Mouse (Mus musculus) midbrain, embryonic 13.5 days (tissue): ENCODE data around the gene Kmt5a. TPM values are rescaled to one million over a fixed set of nuclear protein-coding genes. Genes with fewer than 3 reads are reported as not detected.
"Not testable (repeated sequence)": the region's sequence is repeated elsewhere in the genome, so short reads cannot be mapped to it uniquely, and the experiment has no call there.

ENCODE experiments used
- ATAC-seq: fragments of 200-750 bp; cut with Nextera tagmentation; 2 replicates; pipeline ENCODE4 v1.8.0; 2017; ENCODE audit warnings: mild to moderate bottlenecking, moderate TSS enrichment, moderate library complexity
- H3K27ac ChIP-seq: fragments of 300-500 bp; sonication (generic); 2 replicates; pipeline ENCODE4 v1.5.1; 2015; ENCODE audit warnings: inconsistent platforms, mild to moderate bottlenecking, moderate library complexity
- H3K27me3 ChIP-seq: fragments of 300-500 bp; sonication (generic); 2 replicates; pipeline ENCODE4 v1.6.1; 2015; ENCODE audit warnings: mild to moderate bottlenecking, inconsistent platforms
- H3K36me3 ChIP-seq: fragments of 300-500 bp; sonication (generic); 2 replicates; pipeline ENCODE4 v1.6.1; 2015; ENCODE audit warnings: mild to moderate bottlenecking, inconsistent platforms
- H3K4me1 ChIP-seq: fragments of 300-500 bp; sonication (generic); replicated peaks from 2 replicates; pipeline ENCODE4 v1.6.1; 2015; ENCODE audit warnings: inconsistent platforms
- H3K4me2 ChIP-seq: fragments of 300-500 bp; sonication (generic); replicated peaks from 2 replicates; pipeline ENCODE4 v1.6.1; 2015; ENCODE audit warnings: moderate library complexity, mild to moderate bottlenecking, inconsistent platforms
- H3K4me3 ChIP-seq: fragments of 300-500 bp; sonication (generic); replicated peaks from 2 replicates; pipeline ENCODE4 v1.5.1; 2015; ENCODE audit warnings: mild to moderate bottlenecking, inconsistent platforms
- H3K9ac ChIP-seq: fragments of 300-500 bp; sonication (generic); replicated peaks from 2 replicates; pipeline ENCODE4 v1.6.1; 2015; ENCODE audit warnings: mild to moderate bottlenecking, inconsistent platforms
- H3K9me3 ChIP-seq: fragments of 300-500 bp; sonication (generic); 2 replicates; pipeline ENCODE4 v1.6.1; 2016; ENCODE audit warnings: mild to moderate bottlenecking, inconsistent platforms
- WGBS: fragments of 180-500 bp; shearing (Covaris S2); methylation state at CpG from one replicate; pipeline ENCODE4 v1.1.7; 2015; 5-methylcytosine and 5-hydroxymethylcytosine counted together
- polyA plus RNA-seq: library from polyadenylated mRNA; unstranded; fragments of >200 nt; fragmentation: Nextera tagmentation; extraction: Ambion mirVana; gene quantifications from 2 replicates; pipeline ENCODE4 v1.2.1, GENCODE M21; 2015

Kmt5a gene
- polyA plus RNA-seq, 1 experiment from 2014 or later: 23.6 TPM

DNA sequence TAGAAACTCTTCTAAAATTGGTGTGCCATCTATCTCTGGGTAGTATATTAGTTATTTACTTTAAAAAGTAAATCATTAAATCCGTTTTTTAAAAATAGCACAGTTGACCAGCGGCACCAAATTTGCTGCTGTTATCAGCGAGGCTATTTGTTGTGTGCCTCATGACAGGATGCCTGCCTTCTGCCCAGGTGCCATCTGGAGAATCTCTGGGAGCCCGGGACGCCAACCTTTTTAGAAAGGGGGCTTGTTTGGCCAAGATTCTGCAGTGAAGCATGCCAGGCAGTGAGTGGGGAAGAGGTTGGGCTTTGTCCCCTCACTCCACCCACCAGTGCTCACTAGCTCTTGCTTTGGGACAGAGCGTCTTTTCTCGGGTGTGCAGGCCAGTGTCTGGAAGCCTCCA, 10.3 kb downstream of the Kmt5a start:
- ATAC-seq: no peak
- 92% methylated on average over 7 of the region's 7 CpGs for WGBS

DNA sequence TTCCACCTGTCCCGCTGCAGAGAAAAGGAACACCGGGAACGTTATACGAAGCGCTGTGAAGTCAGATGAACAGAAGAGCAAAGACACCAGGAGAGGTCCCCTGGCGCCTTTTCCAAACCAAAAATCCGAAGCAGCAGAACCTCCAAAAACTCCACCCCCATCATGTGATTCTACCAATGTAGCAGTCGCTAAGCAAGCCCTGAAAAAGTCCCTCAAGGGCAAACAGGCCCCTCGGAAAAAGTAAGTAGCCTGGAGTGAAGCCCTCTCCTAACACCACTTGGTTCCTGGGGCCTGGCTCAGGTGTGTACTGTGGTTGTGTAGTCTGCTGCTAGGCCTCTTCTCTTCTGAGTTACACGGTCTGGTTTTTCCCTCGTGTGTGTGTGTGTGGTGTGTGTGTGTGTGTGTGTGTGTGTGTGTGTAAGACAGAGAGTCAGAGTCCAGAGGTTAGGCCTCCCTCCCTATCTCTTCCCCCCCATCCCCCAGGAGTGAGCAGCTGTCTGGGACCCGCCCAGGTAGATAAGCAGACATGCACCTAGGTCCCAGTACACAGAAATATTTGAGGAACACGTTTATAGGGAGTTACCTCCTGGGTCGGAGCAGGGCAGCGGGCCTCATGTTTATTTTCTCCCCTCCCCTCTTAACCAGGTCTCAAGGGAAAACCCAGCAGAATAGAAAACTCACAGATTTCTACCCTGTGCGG, 11.1 kb downstream of the Kmt5a start:
- H3K9ac ChIP-seq: no peak overlapping the region
- H3K27me3 ChIP-seq: no peaks in the 10 kb centered on the region
- no peaks in the 10 kb centered on the region for H3K9me3 ChIP-seq
- peaks cover 29% of the 10 kb centered on the region for H3K4me1 ChIP-seq
- WGBS: 89% methylated on average over 16 of the region's 16 CpGs
- no peak overlapping the region for H3K27ac ChIP-seq
- peaks cover 84% of the 10 kb centered on the region for H3K36me3 ChIP-seq
- H3K4me3 ChIP-seq: no peak overlapping the region
- no peak for ATAC-seq
- H3K4me2 ChIP-seq: no peak overlapping the region

More for the DNA sequence above, 10.3 kb downstream of the Kmt5a start:
- Histone ChIP-seq H3K27me3 (no peaks in the 10 kb centered on the region), H3K9me3 (no peaks in the 10 kb centered on the region), H3K4me3 (no peak overlapping the region), H3K4me1 (peaks cover 29% of the 10 kb centered on the region), H3K9ac (no peak overlapping the region), H3K27ac (no peak overlapping the region), H3K4me2 (no peak overlapping the region), H3K36me3 (peaks cover 77% of the 10 kb centered on the region)

DNA sequence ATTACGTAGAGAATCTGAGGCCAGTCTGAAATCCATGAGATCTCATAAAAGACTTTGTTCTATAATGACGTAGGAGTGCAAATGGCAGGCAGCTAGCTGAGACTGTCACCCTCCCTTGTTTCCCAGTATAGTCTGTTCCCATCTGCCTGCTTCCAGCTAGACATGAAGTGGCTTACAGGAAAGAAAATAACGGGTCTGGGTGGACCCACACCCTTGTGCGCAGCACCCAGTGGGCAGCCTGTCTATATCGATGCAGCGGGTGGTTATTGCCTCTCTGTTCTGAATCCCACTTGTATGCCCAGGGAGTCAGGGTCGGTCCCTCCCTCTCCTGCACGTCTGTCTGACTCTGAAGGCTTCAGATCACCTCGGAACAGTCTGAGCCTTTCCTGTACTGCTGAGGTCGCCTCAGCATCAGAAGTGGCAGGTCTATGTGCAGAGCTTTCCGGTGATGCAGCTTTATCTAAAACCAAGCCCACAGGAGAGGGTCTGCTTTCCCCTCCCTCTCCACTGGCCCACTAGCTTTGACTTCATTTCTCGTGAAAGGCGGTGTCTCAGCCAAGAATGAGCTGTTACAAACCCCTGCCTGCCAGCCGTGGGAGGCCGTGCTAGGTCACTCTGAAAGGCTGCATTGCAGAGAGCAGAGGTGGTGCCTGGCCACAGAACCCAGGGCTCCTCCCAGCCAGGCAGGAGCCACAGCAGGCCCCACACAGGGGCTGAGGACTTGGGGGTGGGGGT, 12.9 kb downstream of the Kmt5a start:
- no peak for ATAC-seq
- Histone ChIP-seq H3K4me2 (no peak overlapping the region), H3K9me3 (no peaks in the 10 kb centered on the region), H3K27ac (no peak overlapping the region), H3K36me3 (peaks cover 97% of the 10 kb centered on the region), H3K9ac (no peak overlapping the region), H3K4me1 (peaks cover 14% of the 10 kb centered on the region; the same call in 1 of the 2 replicates), H3K27me3 (no peaks in the 10 kb centered on the region), H3K4me3 (no peak overlapping the region)
- 81% methylated on average over 15 of the region's 15 CpGs for WGBS

DNA sequence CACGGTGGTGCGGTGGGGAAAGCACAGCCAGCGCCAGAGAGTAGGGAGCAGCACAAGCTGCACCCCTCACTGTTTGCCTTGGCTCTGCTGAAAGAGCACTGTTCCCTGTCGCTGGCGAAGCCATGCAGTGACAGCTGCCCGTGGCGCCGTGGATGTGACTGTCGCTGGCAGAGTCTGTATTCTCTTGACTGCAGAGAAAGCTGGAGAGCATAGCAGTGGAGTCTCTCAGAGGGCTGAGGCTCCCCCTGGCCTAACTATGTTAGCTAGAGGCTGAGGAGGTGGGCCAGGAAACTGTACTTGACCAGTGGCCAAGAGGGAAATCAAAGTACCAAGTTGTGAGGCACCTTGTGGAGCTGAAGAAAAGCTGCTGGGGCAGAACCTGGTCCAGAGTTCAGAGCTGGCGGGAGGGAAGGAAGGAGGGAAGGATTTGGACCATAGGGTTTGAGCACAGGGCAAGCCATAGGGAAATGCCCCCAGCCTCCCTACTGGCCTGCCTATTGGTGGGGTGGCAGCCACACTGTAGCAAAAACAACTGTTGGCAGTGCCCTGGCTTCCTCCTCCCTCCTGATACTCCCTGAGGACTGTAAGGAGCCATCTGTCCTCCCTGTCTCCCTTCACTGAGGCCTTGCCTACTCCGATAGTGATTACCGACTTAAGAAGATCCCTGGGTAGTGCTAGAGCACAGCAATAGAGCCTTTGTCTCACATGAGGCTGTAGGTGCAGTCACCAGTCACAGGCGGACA, 13.8 kb downstream of the Kmt5a start:
- no peak overlapping the region for H3K4me3 ChIP-seq
- H3K9me3 ChIP-seq: no peaks in the 10 kb centered on the region
- no peak for ATAC-seq
- peaks cover 98% of the 10 kb centered on the region for H3K36me3 ChIP-seq
- no peak overlapping the region for H3K9ac ChIP-seq
- WGBS: 81% methylated on average over 13 of the region's 13 CpGs
- H3K4me2 ChIP-seq: no peak overlapping the region
- H3K27me3 ChIP-seq: no peaks in the 10 kb centered on the region
- peaks cover 12% of the 10 kb centered on the region; the same call in 1 of the 2 replicates for H3K4me1 ChIP-seq
- H3K27ac ChIP-seq: no peak overlapping the region

DNA sequence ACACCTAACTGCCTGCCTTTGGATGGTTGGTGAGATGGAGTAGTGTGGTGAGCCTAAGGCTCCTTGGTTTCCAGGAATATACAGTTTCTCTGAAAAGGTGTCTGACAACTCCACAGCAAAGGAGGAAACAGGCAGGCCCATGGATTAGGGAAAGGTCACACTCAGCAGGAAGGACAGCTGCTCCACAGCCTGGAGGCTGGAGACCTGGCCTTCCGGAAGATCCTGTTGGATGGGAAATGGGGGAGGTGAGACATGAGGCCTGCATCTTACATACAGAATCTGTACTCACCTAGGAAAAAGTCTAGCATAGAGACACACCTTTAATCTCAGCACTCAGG, 14.3 kb downstream of the Kmt5a start:
- Histone ChIP-seq H3K27ac (no peak overlapping the region), H3K9ac (no peak overlapping the region), H3K4me1 (peaks cover 7% of the 10 kb centered on the region; the same call in 1 of the 2 replicates), H3K9me3 (no peaks in the 10 kb centered on the region), H3K36me3 (peaks cover 98% of the 10 kb centered on the region), H3K27me3 (no peaks in the 10 kb centered on the region), H3K4me3 (no peak overlapping the region), H3K4me2 (no peak overlapping the region)
- WGBS: 96% methylated on average over 1 of the region's 1 CpGs
- no peak for ATAC-seq

DNA sequence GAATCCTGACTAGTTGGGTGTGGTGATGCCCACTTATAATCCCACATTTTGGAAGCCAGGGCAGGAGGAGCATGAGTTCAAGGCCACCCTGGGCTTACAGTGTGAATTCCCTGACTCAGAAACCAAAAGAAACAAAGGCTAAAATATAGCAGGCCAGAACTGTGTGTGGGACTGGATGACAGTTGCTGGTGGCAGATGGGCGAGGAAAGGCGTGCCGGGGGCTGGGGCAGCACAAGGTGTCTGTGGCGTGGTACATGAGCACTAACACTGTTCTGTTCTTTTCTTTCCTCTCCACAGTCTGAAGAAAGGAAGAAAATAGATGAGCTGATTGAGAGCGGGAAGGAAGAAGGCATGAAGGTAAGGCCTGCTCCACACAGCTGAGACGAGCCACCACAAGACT, 17.0 kb downstream of the Kmt5a start:
- no peaks in the 10 kb centered on the region for H3K27me3 ChIP-seq
- H3K4me2 ChIP-seq: no peak overlapping the region
- ATAC-seq: no peak
- no peaks in the 10 kb centered on the region for H3K9me3 ChIP-seq
- peaks cover 95% of the 10 kb centered on the region for H3K36me3 ChIP-seq
- no peak overlapping the region for H3K4me3 ChIP-seq
- 94% methylated on average over 6 of the region's 6 CpGs for WGBS
- no peak overlapping the region for H3K27ac ChIP-seq
- no peak overlapping the region for H3K9ac ChIP-seq
- H3K4me1 ChIP-seq: no peaks in the 10 kb centered on the region

DNA sequence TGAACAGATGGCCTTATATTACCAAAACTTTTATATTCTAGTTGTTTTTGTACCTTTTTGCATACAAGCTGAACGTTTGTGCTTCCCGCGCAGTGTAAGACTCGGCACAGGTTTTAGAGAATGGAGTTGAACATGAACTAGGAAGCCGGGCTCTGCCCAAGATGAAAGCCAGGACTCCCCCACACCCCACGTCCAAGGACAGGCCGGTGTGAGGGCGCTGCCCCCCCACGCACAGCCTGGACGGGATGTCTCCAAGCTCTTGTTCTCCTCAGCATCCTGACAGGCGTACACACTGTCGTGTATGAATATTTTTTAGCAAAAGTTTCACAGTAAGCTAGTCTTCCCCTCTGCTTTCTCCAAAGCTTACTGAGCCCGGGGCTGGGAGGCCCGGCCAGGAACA, 21.2 kb downstream of the Kmt5a start:
- not testable (repeated sequence) for H3K4me2 ChIP-seq, H3K27ac ChIP-seq, ATAC-seq, H3K9ac ChIP-seq, H3K4me3 ChIP-seq, H3K9me3 ChIP-seq, H3K4me1 ChIP-seq, H3K27me3 ChIP-seq
- 93% methylated on average over 14 of the region's 14 CpGs for WGBS
- H3K36me3 ChIP-seq: peaks cover 77% of the 10 kb centered on the region

DNA sequence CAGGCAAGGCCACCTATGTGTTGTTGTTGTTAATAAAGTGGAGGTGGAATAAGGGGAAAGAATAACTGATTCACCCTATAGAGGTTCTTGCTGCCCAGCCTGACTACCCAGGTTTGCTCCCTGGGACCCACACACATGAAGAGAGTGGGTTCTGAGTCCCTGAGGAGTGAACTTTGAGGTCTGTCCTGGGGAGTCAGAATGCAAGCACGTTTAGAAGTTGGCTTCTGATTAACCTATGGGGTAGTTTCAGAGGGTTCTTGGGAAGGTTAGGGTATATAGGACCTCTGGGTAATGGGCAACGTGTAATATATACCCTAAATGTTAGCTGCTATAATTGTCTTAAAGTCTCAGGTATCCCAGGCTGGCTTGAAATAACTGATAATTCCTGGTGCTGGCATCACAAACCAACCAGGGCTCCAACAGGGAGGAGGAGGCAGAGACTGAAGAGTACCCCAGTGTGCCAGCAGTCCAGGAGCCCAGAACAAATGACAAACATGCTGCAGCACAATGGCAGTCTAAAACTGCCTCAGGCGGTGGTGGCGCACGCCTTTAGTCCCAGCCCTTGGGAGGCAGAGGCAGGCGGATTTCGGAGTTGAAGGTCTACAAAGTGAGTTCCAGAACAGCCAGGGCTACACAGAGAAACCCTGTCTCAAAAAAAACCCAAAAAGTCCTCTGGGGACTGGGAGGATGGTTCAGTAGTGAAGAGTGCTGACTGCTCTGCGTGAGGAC, 22.7 kb downstream of the Kmt5a start:
- Histone ChIP-seq H3K4me1 (no peaks in the 10 kb centered on the region), H3K9me3 (no peaks in the 10 kb centered on the region), H3K27me3 (no peaks in the 10 kb centered on the region), H3K4me2 (no peak overlapping the region), H3K27ac (no peak overlapping the region), H3K36me3 (peaks cover 72% of the 10 kb centered on the region), H3K9ac (no peak overlapping the region), H3K4me3 (no peak overlapping the region)
- WGBS: 86% methylated on average over 8 of the region's 8 CpGs
- ATAC-seq: no peak

DNA sequence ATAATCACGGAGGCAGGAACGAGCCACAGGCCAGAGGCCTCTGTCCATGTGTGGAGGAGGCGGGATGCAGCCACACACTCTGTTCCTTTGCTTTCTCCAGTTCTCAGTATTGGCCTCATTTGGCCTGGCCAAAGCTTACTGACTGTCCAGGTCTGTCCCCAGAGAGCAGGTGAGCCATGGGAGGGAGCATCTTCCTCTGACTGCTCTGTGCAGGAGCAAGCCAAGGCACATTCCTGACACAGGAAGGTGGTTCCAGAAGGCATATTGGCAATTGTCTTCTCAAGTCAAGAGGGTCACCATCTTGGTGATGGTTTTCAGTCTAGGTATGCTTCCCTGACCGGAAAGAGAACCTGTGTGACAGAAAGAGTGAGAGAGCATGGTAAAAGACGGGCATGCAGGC, 23.7 kb downstream of the Kmt5a start:
- Histone ChIP-seq H3K4me2 (no peak overlapping the region), H3K4me3 (no peak overlapping the region), H3K4me1 (no peaks in the 10 kb centered on the region), H3K9me3 (no peaks in the 10 kb centered on the region), H3K27ac (no peak overlapping the region), H3K27me3 (no peaks in the 10 kb centered on the region), H3K36me3 (peaks cover 72% of the 10 kb centered on the region), H3K9ac (no peak overlapping the region)
- ATAC-seq: no peak
- 89% methylated on average over 5 of the region's 5 CpGs for WGBS

DNA sequence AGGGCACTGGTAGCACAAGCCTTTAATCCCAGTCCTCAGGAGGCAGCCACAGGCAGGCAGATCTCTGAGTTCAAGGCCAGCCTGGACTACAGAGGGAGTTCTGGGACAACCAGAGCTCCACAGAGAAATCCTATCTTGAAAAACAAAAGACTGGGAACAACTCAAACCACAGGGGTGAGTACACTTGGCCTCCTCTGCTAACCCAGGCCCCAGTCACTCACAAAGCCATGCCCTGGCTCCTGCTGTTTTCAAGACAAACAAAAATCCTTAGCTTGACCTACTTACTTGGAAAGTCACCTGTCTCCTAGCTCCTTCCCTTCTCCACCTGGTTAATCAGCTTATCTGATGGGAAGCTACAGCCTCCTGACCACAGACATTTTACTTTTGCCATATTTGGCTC, 25.2 kb downstream of the Kmt5a start:
- no peak overlapping the region for H3K4me3 ChIP-seq
- peaks cover 69% of the 10 kb centered on the region for H3K36me3 ChIP-seq
- no peak for ATAC-seq
- no peaks in the 10 kb centered on the region for H3K27me3 ChIP-seq
- H3K9ac ChIP-seq: no peak overlapping the region
- no peak overlapping the region for H3K27ac ChIP-seq
- H3K9me3 ChIP-seq: no peaks in the 10 kb centered on the region
- H3K4me2 ChIP-seq: no peak overlapping the region
- no peaks in the 10 kb centered on the region for H3K4me1 ChIP-seq

DNA sequence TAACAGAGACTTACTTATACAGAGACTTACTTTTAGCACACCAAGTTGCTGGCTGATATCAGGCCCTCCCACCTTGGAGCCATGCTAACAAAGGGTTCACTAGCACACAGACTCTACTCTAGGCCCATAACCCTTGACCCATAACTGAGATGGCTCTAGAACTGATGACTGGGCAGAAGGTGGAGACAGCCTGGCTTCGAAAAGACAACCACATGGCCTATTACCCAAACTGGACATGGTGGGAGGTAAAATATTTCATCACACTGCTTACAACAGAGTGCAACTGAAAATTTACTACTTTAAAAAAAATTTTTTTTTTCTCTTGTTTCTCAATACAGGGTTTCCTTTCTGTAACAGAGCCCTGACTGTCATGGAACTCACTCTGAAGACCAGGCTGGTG, 28.0 kb downstream of the Kmt5a start:
- no peak for ATAC-seq
- 93% methylated on average over 1 of the region's 1 CpGs for WGBS
- Histone ChIP-seq H3K4me3 (no peak overlapping the region), H3K4me1 (no peaks in the 10 kb centered on the region), H3K9ac (no peak overlapping the region), H3K27me3 (no peaks in the 10 kb centered on the region), H3K4me2 (no peak overlapping the region), H3K27ac (no peak overlapping the region), H3K9me3 (no peaks in the 10 kb centered on the region), H3K36me3 (peaks cover 45% of the 10 kb centered on the region)

DNA sequence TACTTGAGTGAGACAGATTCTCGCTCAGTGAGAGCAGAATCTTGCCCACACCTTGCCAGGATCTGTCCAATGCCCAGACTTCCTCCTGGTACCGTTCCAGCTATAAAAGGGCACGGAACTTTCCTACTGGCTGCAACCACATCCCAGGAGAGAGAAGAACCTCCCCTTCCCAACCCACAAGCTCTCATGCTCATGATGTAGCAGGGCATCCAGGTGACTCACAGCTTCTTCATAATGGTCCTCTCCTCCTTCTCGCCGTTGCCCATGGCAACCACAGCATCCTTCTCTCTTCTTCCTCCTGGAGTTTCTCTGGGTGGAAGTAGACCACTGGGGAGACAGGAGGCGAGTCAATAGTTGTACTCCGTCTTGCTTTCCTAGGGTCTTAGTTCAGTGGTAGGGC, 28.6 kb downstream of the Kmt5a start:
- 95% methylated on average over 7 of the region's 7 CpGs for WGBS
- no peaks in the 10 kb centered on the region for H3K4me1 ChIP-seq
- peaks cover 39% of the 10 kb centered on the region for H3K36me3 ChIP-seq
- H3K27ac ChIP-seq: no peak overlapping the region
- no peaks in the 10 kb centered on the region for H3K9me3 ChIP-seq
- no peak overlapping the region for H3K9ac ChIP-seq
- H3K27me3 ChIP-seq: no peaks in the 10 kb centered on the region
- H3K4me3 ChIP-seq: no peak overlapping the region
- no peak for ATAC-seq
- H3K4me2 ChIP-seq: no peak overlapping the region
